ENCODE assay signal across 8 mouse cellular contexts in genomic region chr13:44733036-44733372, GRCm38 (mm10). TPM values are rescaled to one million over a fixed set of nuclear protein-coding genes. Genes with fewer than 3 reads are reported as not detected.
DNase-seq lines count a peak whose midpoint lies in the region; ATAC-seq and TF ChIP-seq lines count a peak whose summit lies in the region.

No protein-coding gene starts in this region.

- no peaks in the 10 kb centered on the region for H3K27me3 ChIP-seq in hindbrain, embryonic 15.5 days
- no peaks in the 10 kb centered on the region for H3K27me3 ChIP-seq in midbrain, postnatal 0 days (ENCODE audit: insufficient read depth, low read length)

- H3K36me3 ChIP-seq in hindbrain, embryonic 15.5 days: no peaks in the 10 kb centered on the region
- H3K36me3 ChIP-seq in midbrain, postnatal 0 days (ENCODE audit: insufficient read depth, low read length): no peaks in the 10 kb centered on the region

- no peak for DNase-seq in layer of hippocampus, adult 2 months (ENCODE audit: low spot score in 2 of 2)
- DNase-seq in layer of hippocampus, adult 9-10 months (ENCODE audit: low spot score): no peak
- no peak for DNase-seq in midbrain, postnatal 0 days (ENCODE audit: low spot score)
- no peak for DNase-seq in right cerebral cortex, postnatal 10 days (ENCODE audit: low spot score in 2 of 2)
- no peak for DNase-seq in right cerebral cortex, adult 18-20 months

- WGBS in hindbrain, embryonic 15.5 days: 0% methylated on average over 13 of the region's 13 CpGs
- under 1% methylated on average over 13 of the region's 13 CpGs for WGBS in midbrain, postnatal 0 days

- H3K4me1 ChIP-seq in cortical plate, adult 2 months (ENCODE audit: control insufficient read depth, insufficient read depth, low read length): peaks cover 4% of the 10 kb centered on the region; the same call in 1 of the 2 replicates
- H3K4me1 ChIP-seq in hindbrain, embryonic 15.5 days (replicated peaks): peaks cover 38% of the 10 kb centered on the region
- no peaks in the 10 kb centered on the region for H3K4me1 ChIP-seq in midbrain, postnatal 0 days (ENCODE audit: insufficient read depth, low read length)

- peak overlapping the region; percentile 91 for H3K4me3 ChIP-seq in layer of hippocampus, adult 2 months
- peak overlapping the region; percentile 75 for H3K4me3 ChIP-seq in cortical plate, adult 2 months (ENCODE audit: insufficient read depth, low read length)
- H3K4me3 ChIP-seq in hindbrain, embryonic 15.5 days: peak overlapping the region; percentile 93
- H3K4me3 ChIP-seq in midbrain, postnatal 0 days (ENCODE audit: low read depth, low read length): peak overlapping the region; percentile 73

- ATAC-seq in hindbrain, embryonic 15.5 days (ENCODE audit: low FRiP score, low read depth): no peak
- no peak for ATAC-seq in midbrain, postnatal 0 days (ENCODE audit: low FRiP score)
- no peak for ATAC-seq in monocyte, adult 5-6 weeks (replicated peaks; ENCODE audit: insufficient number of reproducible peaks, low FRiP score, low TSS enrichment, poor library complexity, severe bottlenecking)

- H3K4me2 ChIP-seq in hindbrain, embryonic 15.5 days: peak overlapping the region; percentile 91
- peak overlapping the region; percentile 91 for H3K4me2 ChIP-seq in midbrain, postnatal 0 days (ENCODE audit: low read depth, low read length, poor library complexity, severe bottlenecking)

- TF ChIP-seq POLR2A in cortical plate, adult 2 months (IDR thresholded peaks at IDR 0.05; ENCODE audit: extremely low read depth, insufficient read depth, low read length): no peak

- H3K9me3 ChIP-seq in hindbrain, embryonic 15.5 days: no peaks in the 10 kb centered on the region
- no peaks in the 10 kb centered on the region for H3K9me3 ChIP-seq in midbrain, postnatal 0 days (ENCODE audit: low read length)

- peak overlapping the region; percentile 34 for H3K27ac ChIP-seq in layer of hippocampus, adult 2 months
- H3K27ac ChIP-seq in cortical plate, adult 2 months (ENCODE audit: insufficient read depth, low read length): 0 out of 2 replicates have a peak overlapping the region, but pooled peaks have one; percentile 4
- H3K27ac ChIP-seq in hindbrain, embryonic 15.5 days (replicated peaks): peak overlapping the region; percentile 71
- H3K27ac ChIP-seq in midbrain, postnatal 0 days (ENCODE audit: low read depth, low read length): peak overlapping the region; percentile 27

- no peak for TF ChIP-seq CTCF in layer of hippocampus, adult 2 months (conservative IDR thresholded peaks at IDR 0.05)
- no peak for TF ChIP-seq CTCF in cortical plate, adult 2 months (IDR thresholded peaks at IDR 0.05; ENCODE audit: extremely low read depth, insufficient read depth, low read length)
- TF ChIP-seq CTCF in midbrain, postnatal 0 days (IDR thresholded peaks at IDR 0.05): no peak

- peak overlapping the region; percentile 83 for H3K9ac ChIP-seq in hindbrain, embryonic 15.5 days
- H3K9ac ChIP-seq in midbrain, postnatal 0 days (replicated peaks; ENCODE audit: low read length, poor library complexity, severe bottlenecking): peak overlapping the region; percentile 84

RNA-seq across cellular contexts. Expression of gene Jarid2, which starts 3.7 kb away (rescaled TPM):
- 10 to 100 TPM; 26.4 to 31.9 TPM for total RNA-seq in layer of hippocampus, adult 2 months (2021)
- 18.2 TPM in 2 replicates for polyA plus RNA-seq in cortical plate, adult 2 months (2012; rRNA removed)
- polyA plus RNA-seq in hindbrain, embryonic 15.5 days (2015; fragmentation: Nextera tagmentation; extraction: Ambion mirVana): 34.7 and 38.3 TPM in 2 replicates
- total RNA-seq in midbrain, postnatal 0 days (2014; rRNA removed): 18.0 and 27.6 TPM in 2 replicates
- polyA plus RNA-seq in midbrain, postnatal 0 days (2015; fragmentation: Nextera tagmentation; extraction: Ambion mirVana): 16.4 and 19.3 TPM in 2 replicates
- total RNA-seq in monocyte, adult 5-6 weeks (2017): 77.6 to 103 TPM (median 102 TPM) in 3 replicates

Comparison
In these comparisons a context has a peak if more than half of its experiments do, and no peak if none do; other contexts are left out.
1. H3K27ac ChIP-seq: peak in every context shown above with its lines; median percentile 71 in hindbrain, embryonic 15.5 days; 34 in layer of hippocampus, adult 2 months; 27 in midbrain, postnatal 0 days; 4 in cortical plate, adult 2 months.